Mouse (Mus musculus) hindbrain, postnatal 0 days (tissue): Measurements from ENCODE around the gene Sgf29. TPM values are rescaled to one million over a fixed set of nuclear protein-coding genes. Genes with fewer than 3 reads are reported as not detected.
A peak's percentile ranks its signal among the peaks of the same experiment; 100 is the strongest.

Experiments
- ATAC-seq: fragments of 200-750 bp; cut with Nextera tagmentation; 2 replicates; pipeline ENCODE4 v1.8.0; 2017; ENCODE audit warnings: mild to moderate bottlenecking, moderate TSS enrichment, moderate library complexity
- DNase-seq: peaks from one replicate; pipeline ENCODE4 v3.0.0-alpha.2; 2015; ENCODE audit warnings: low spot score
- H3K27ac ChIP-seq: fragments of 300-500 bp; sonication (generic); 2 replicates; pipeline ENCODE4 v1.5.1; 2014; ENCODE audit warnings: mild to moderate bottlenecking
- H3K27me3 ChIP-seq: fragments of 300-500 bp; sonication (generic); 2 replicates; pipeline ENCODE4 v1.6.1; 2014; ENCODE audit warnings: low read length, mixed read lengths; ENCODE audit not compliant: insufficient read depth
- H3K36me3 ChIP-seq: fragments of 300-500 bp; sonication (generic); 2 replicates; pipeline ENCODE4 v1.6.1; 2014; ENCODE audit warnings: low read length, mixed read lengths; ENCODE audit not compliant: insufficient read depth
- H3K4me1 ChIP-seq: fragments of 300-500 bp; sonication (generic); 2 replicates; pipeline ENCODE4 v1.6.1; 2014; ENCODE audit warnings: antibody characterized with exemption, low read length, mixed read lengths; ENCODE audit not compliant: insufficient read depth
- H3K4me2 ChIP-seq: fragments of 300-500 bp; sonication (generic); 2 replicates; pipeline ENCODE4 v1.6.1; 2014; ENCODE audit warnings: low read depth, mild to moderate bottlenecking, low read length, moderate library complexity, mixed read lengths
- H3K4me3 ChIP-seq: fragments of 300-500 bp; sonication (generic); 2 replicates; pipeline ENCODE4 v1.5.1; 2014; ENCODE audit warnings: low read length
- H3K9ac ChIP-seq: fragments of 300-500 bp; sonication (generic); replicated peaks from 2 replicates; pipeline ENCODE4 v1.6.1; 2014; ENCODE audit warnings: mild to moderate bottlenecking, low read length, moderate library complexity, mixed read lengths
- H3K9me3 ChIP-seq: fragments of 300-500 bp; sonication (generic); 2 replicates; pipeline ENCODE4 v1.6.1; 2016; ENCODE audit warnings: low read length, mixed read lengths
- CTCF ChIP-seq: IDR thresholded peaks from 2 replicates; pipeline ENCODE4 v1.5.1; 2016; ENCODE audit warnings: antibody characterized with exemption, control low read depth, low read depth
- WGBS: fragments of 180-500 bp; shearing (Covaris S2); extraction: QIAGEN DNeasy Blood & Tissue Kit; methylation state at CpG from one replicate; pipeline ENCODE4 v1.1.7; 2014; 5-methylcytosine and 5-hydroxymethylcytosine counted together
- polyA plus RNA-seq: library from polyadenylated mRNA; unstranded; fragments of >200 nt; fragmentation: Nextera tagmentation; extraction: Ambion mirVana; gene quantifications from 2 replicates; pipeline ENCODE4 v1.2.1, GENCODE M21; 2015
- total RNA-seq: library from RNA; depleted of rRNA; stranded (reverse); fragments of >200 nt; gene quantifications from 2 replicates; pipeline ENCODE4 v1.2.3, GENCODE M21; 2014

Gene Sgf29
- total and polyA plus RNA-seq, 2 experiments from 2014 or later: 36.3 to 47.0 TPM

GRCm38 (mm10) chr7:126665269-126665668 is 16.2 kb downstream of the Sgf29 start:
- TF ChIP-seq CTCF: no peak
- Histone ChIP-seq H3K36me3 (peaks cover 22% of the 10 kb centered on the region), H3K4me3 (no peak overlapping the region), H3K9ac (no peak overlapping the region), H3K27me3 (no peaks in the 10 kb centered on the region), H3K4me2 (no peak overlapping the region), H3K9me3 (no peaks in the 10 kb centered on the region), H3K4me1 (no peaks in the 10 kb centered on the region), H3K27ac (no peak overlapping the region)
- 93% methylated on average over 3 of the region's 3 CpGs for WGBS
- ATAC-seq (no peak), DNase-seq (no peak)

GRCm38 (mm10) chr7:126667495-126668090 is 18.5 kb downstream of the Sgf29 start:
- TF ChIP-seq CTCF: no peak
- H3K4me2 ChIP-seq: no peak overlapping the region
- no peaks in the 10 kb centered on the region for H3K9me3 ChIP-seq
- H3K9ac ChIP-seq: no peak overlapping the region
- no peak overlapping the region for H3K4me3 ChIP-seq
- H3K36me3 ChIP-seq: peaks cover 36% of the 10 kb centered on the region
- no peaks in the 10 kb centered on the region for H3K4me1 ChIP-seq
- DNase-seq (no peak), ATAC-seq (no peak)
- H3K27ac ChIP-seq: no peak overlapping the region
- 85% methylated on average over 9 of the region's 9 CpGs for WGBS
- H3K27me3 ChIP-seq: no peaks in the 10 kb centered on the region

GRCm38 (mm10) chr7:126668452-126668851 is 19.3 kb downstream of the Sgf29 start:
- H3K9ac ChIP-seq: no peak overlapping the region

GRCm38 (mm10) chr7:126670152-126670551 is 21.0 kb downstream of the Sgf29 start:
- ATAC-seq (no peak), DNase-seq (no peak)
- H3K4me1 ChIP-seq: no peaks in the 10 kb centered on the region
- peaks cover 38% of the 10 kb centered on the region for H3K36me3 ChIP-seq
- no peak overlapping the region for H3K27ac ChIP-seq
- TF ChIP-seq CTCF: no peak
- no peak overlapping the region for H3K4me2 ChIP-seq
- no peak overlapping the region for H3K9ac ChIP-seq
- H3K27me3 ChIP-seq: no peaks in the 10 kb centered on the region
- WGBS: 91% methylated on average over 3 of the region's 3 CpGs
- H3K4me3 ChIP-seq: no peak overlapping the region
- H3K9me3 ChIP-seq: no peaks in the 10 kb centered on the region

More at GRCm38 (mm10) chr7:126668452-126668851, 19.3 kb downstream of the Sgf29 start:
- TF ChIP-seq CTCF: no peak
- no peaks in the 10 kb centered on the region for H3K27me3 ChIP-seq
- ATAC-seq (no peak), DNase-seq (no peak)
- no peak overlapping the region for H3K4me2 ChIP-seq
- H3K4me1 ChIP-seq: no peaks in the 10 kb centered on the region
- 72% methylated on average over 5 of the region's 5 CpGs for WGBS
- H3K9me3 ChIP-seq: no peaks in the 10 kb centered on the region
- no peak overlapping the region for H3K27ac ChIP-seq
- H3K4me3 ChIP-seq: no peak overlapping the region
- peaks cover 45% of the 10 kb centered on the region for H3K36me3 ChIP-seq

GRCm38 (mm10) chr7:126672111-126672510 is 23.0 kb downstream of the Sgf29 start:
- no peaks in the 10 kb centered on the region for H3K27me3 ChIP-seq
- H3K9me3 ChIP-seq: no peaks in the 10 kb centered on the region
- no peaks in the 10 kb centered on the region for H3K4me1 ChIP-seq
- peaks cover 24% of the 10 kb centered on the region for H3K36me3 ChIP-seq
- H3K4me3 ChIP-seq: no peak overlapping the region
- H3K27ac ChIP-seq: no peak overlapping the region
- no peak overlapping the region for H3K9ac ChIP-seq
- no peak for TF ChIP-seq CTCF
- WGBS: 88% methylated on average over 9 of the region's 9 CpGs
- DNase-seq (no peak), ATAC-seq (no peak)
- no peak overlapping the region for H3K4me2 ChIP-seq

GRCm38 (mm10) chr7:126675104-126675503 is 26.0 kb downstream of the Sgf29 start:
- no peak for ATAC-seq
- DNase-seq: no peak
- Histone ChIP-seq H3K27ac (no peak overlapping the region), H3K27me3 (no peaks in the 10 kb centered on the region), H3K4me2 (no peak overlapping the region; the same call in 1 of the 2 replicates), H3K4me1 (no peaks in the 10 kb centered on the region), H3K36me3 (peaks cover 24% of the 10 kb centered on the region), H3K4me3 (no peak overlapping the region), H3K9ac (no peak overlapping the region), H3K9me3 (no peaks in the 10 kb centered on the region)
- 96% methylated on average over 8 of the region's 8 CpGs for WGBS
- no peak for TF ChIP-seq CTCF

- no peak within 1 kb of the TSS for H3K4me3 ChIP-seq
- H3K36me3 ChIP-seq: peaks cover 18% of the 10 kb centered on the region
- ATAC-seq (no peak), DNase-seq (no peak)
- no peaks in the 10 kb centered on the region for H3K27me3 ChIP-seq
- peak within 1 kb of the TSS; percentile 70 for H3K27ac ChIP-seq
- no peak for TF ChIP-seq CTCF
- H3K4me2 ChIP-seq: peak within 1 kb of the TSS; percentile 18; the same call in 1 of the 2 replicates
- 62% methylated on average over 1 of the region's 1 CpGs for WGBS
- no peaks in the 10 kb centered on the region for H3K9me3 ChIP-seq
- no peak within 1 kb of the TSS for H3K9ac ChIP-seq
- no peaks in the 10 kb centered on the region for H3K4me1 ChIP-seq
These were observed 27.1 kb downstream of the Sgf29 start, which contains the start of gene Sult1a1 for GRCm38 (mm10) chr7:126676207-126676606. Gene Sult1a1, minus strand, starts transcription at chr7:126676432.
